Mouse (Mus musculus) heart, postnatal 0 days (tissue): ENCODE measurements at regions not wholly inside any gene's neighbourhood (a gene's known extent, or its start where the extent isn't known, plus 50 kb on each side); places are given as distances from the start of the nearest gene placed in this dataset.

ENCODE experiments used
- CTCF ChIP-seq: IDR thresholded peaks from 2 replicates; pipeline ENCODE4 v1.5.1; 2016; ENCODE audit warnings: antibody characterized with exemption, control low read depth, low read depth
- EP300 ChIP-seq: IDR thresholded peaks from 2 replicates; pipeline ENCODE4 v1.6.1; 2016; ENCODE audit warnings: antibody characterized with exemption, low read depth

GRCm38 (mm10) chr12:35336314-35336713, 198.5 kb downstream of the Ahr start:
- TF ChIP-seq EP300 (no peak), CTCF (no peak)
